ENCODE assay signal across 11 mouse cellular contexts in the genomic region with DNA sequence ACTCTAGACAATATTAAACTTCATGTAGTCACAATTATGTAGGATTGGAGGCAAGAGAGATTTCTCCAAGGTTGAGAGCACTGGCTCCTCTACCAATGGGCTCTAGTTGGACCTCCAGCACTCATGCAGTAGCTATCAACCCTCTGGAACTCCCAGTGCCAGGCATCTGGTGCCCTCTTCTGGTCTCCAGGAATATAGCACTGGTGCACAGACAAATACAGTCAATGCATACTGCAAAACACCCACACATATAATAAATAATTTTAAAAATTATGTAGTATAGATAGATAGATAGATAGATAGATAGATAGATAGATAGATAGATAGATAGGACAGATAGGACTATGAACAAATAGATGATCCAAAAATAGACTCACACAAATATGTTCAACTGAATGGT. TPM values are rescaled to one million over a fixed set of nuclear protein-coding genes. Genes with fewer than 3 reads are reported as not detected.
DNase-seq lines count a peak whose midpoint lies in the region; ATAC-seq and TF ChIP-seq lines count a peak whose summit lies in the region.
"Had no signal": no experiment of that assay in that cellular context is flagged by ENCODE, and none has a peak within 500 bp of the region (broad histone marks: within the 10 kb centered on the region; RNA-seq: fewer than 3 reads in every experiment).

No protein-coding gene starts in this region.

- no peaks in the 10 kb centered on the region for H3K27me3 ChIP-seq in forebrain, postnatal 0 days (ENCODE audit: insufficient read depth, low read length)
- H3K27me3 ChIP-seq in forebrain, embryonic 15.5 days: no peaks in the 10 kb centered on the region
- H3K27me3 ChIP-seq in liver, embryonic 13.5 days: no peaks in the 10 kb centered on the region
- H3K27me3 ChIP-seq: forebrain, embryonic 12.5 days had no signal

- H3K4me1 ChIP-seq in forebrain, postnatal 0 days (ENCODE audit: insufficient read depth): no peaks in the 10 kb centered on the region
- H3K4me1 ChIP-seq in forebrain, embryonic 15.5 days: no peaks in the 10 kb centered on the region
- no peaks in the 10 kb centered on the region for H3K4me1 ChIP-seq in liver, embryonic 13.5 days (replicated peaks)
- H3K4me1 ChIP-seq: forebrain, embryonic 12.5 days had no signal

- peaks cover 61% of the 10 kb centered on the region for H3K36me3 ChIP-seq in forebrain, postnatal 0 days (ENCODE audit: insufficient read depth)
- H3K36me3 ChIP-seq in forebrain, embryonic 15.5 days: peaks cover 72% of the 10 kb centered on the region
- H3K36me3 ChIP-seq in liver, embryonic 13.5 days: peaks cover 66% of the 10 kb centered on the region

- H3K9me3 ChIP-seq in forebrain, postnatal 0 days (ENCODE audit: low read length): no peaks in the 10 kb centered on the region
- no peaks in the 10 kb centered on the region for H3K9me3 ChIP-seq in forebrain, embryonic 15.5 days
- no peaks in the 10 kb centered on the region for H3K9me3 ChIP-seq in liver, embryonic 13.5 days (replicated peaks)
- H3K9me3 ChIP-seq: forebrain, embryonic 12.5 days had no signal

- H3K4me3 ChIP-seq in forebrain, postnatal 0 days (ENCODE audit: low read depth, low read length): no peak overlapping the region
- no peak overlapping the region for H3K4me3 ChIP-seq in forebrain, embryonic 15.5 days
- no peak overlapping the region for H3K4me3 ChIP-seq in liver, embryonic 13.5 days (replicated peaks)
- H3K4me3 ChIP-seq: forebrain, embryonic 12.5 days had no signal

- TF ChIP-seq CTCF in forebrain, postnatal 0 days (IDR thresholded peaks at IDR 0.05; ENCODE audit: low read depth): peak; percentile 37

- ATAC-seq in forebrain, postnatal 0 days: no peak
- no peak for ATAC-seq in forebrain, embryonic 15.5 days (replicated peaks)
- ATAC-seq in liver, embryonic 13.5 days (ENCODE audit: low read depth): no peak

- no peak overlapping the region for H3K9ac ChIP-seq in forebrain, postnatal 0 days
- H3K9ac ChIP-seq in forebrain, embryonic 15.5 days (replicated peaks): no peak overlapping the region
- no peak overlapping the region for H3K9ac ChIP-seq in liver, embryonic 13.5 days
- H3K9ac ChIP-seq: forebrain, embryonic 12.5 days; hindbrain, embryonic 14.5 days had no signal

- no peak for DNase-seq in forebrain, postnatal 0 days
- DNase-seq in thymus, postnatal 14 days: peak; percentile 40
- no peak for DNase-seq in thymus, adult 18-20 months
- peak; percentile 13 for DNase-seq in liver, embryonic 13.5 days
- DNase-seq in layer of hippocampus, adult 8-10 months (ENCODE audit: low spot score in 2 of 2): no peak
- no peak for DNase-seq in layer of hippocampus, adult 9-11 months
- DNase-seq in spleen, adult 12 weeks (ENCODE audit: low spot score): no peak

- no peak overlapping the region for H3K4me2 ChIP-seq in forebrain, postnatal 0 days (ENCODE audit: low read depth)
- no peak overlapping the region for H3K4me2 ChIP-seq in forebrain, embryonic 15.5 days (replicated peaks)
- no peak overlapping the region for H3K4me2 ChIP-seq in liver, embryonic 13.5 days
- H3K4me2 ChIP-seq: forebrain, embryonic 12.5 days; hindbrain, embryonic 14.5 days had no signal

- no peak overlapping the region for H3K27ac ChIP-seq in forebrain, postnatal 0 days (ENCODE audit: low read depth, low read length)
- no peak overlapping the region for H3K27ac ChIP-seq in forebrain, embryonic 15.5 days (replicated peaks)
- H3K27ac ChIP-seq in liver, embryonic 13.5 days: no peak overlapping the region
- H3K27ac ChIP-seq: forebrain, embryonic 12.5 days; hindbrain, embryonic 14.5 days; macrophage had no signal

RNA-seq across cellular contexts. Expression of gene Nfkb2, which starts 28.8 kb away (rescaled TPM):
- total RNA-seq in forebrain, postnatal 0 days (2014; rRNA removed): 2.2 TPM in 2 replicates
- polyA plus RNA-seq in forebrain, postnatal 0 days (2015; fragmentation: Nextera tagmentation; extraction: Ambion mirVana): 1.2 and 1.3 TPM in 2 replicates
- 1.9 and 2.2 TPM in 2 replicates for polyA plus RNA-seq in forebrain, embryonic 15.5 days (2015; fragmentation: Nextera tagmentation; extraction: Ambion mirVana)
- 3.9 and 4.3 TPM in 2 replicates for polyA plus RNA-seq in liver, embryonic 13.5 days (2015; fragmentation: Nextera tagmentation; extraction: Ambion mirVana)
- 1 to 10 TPM; 2.6 to 4.2 (median 3.3) TPM for total RNA-seq in layer of hippocampus, adult 8-10 months (2022)

RNA-seq across cellular contexts. Expression of gene Psd, which starts 51.6 kb away (rescaled TPM):
- 395 and 483 TPM in 2 replicates for total RNA-seq in forebrain, postnatal 0 days (2014; rRNA removed)
- polyA plus RNA-seq in forebrain, postnatal 0 days (2015; fragmentation: Nextera tagmentation; extraction: Ambion mirVana): 158 and 178 TPM in 2 replicates
- polyA plus RNA-seq in forebrain, embryonic 15.5 days (2015; fragmentation: Nextera tagmentation; extraction: Ambion mirVana): 78.2 and 79.9 TPM in 2 replicates
- 5.8 and 7.1 TPM in 2 replicates for polyA plus RNA-seq in liver, embryonic 13.5 days (2015; fragmentation: Nextera tagmentation; extraction: Ambion mirVana)
- total RNA-seq in layer of hippocampus, adult 8-10 months (2022): 100 to 1,000 TPM; 602 to 631 (median 613) TPM

RNA-seq across cellular contexts. Expression of gene Fbxl15, which starts 52.7 kb away (rescaled TPM):
- total RNA-seq in forebrain, postnatal 0 days (2014; rRNA removed): 37.2 and 54.8 TPM in 2 replicates
- polyA plus RNA-seq in forebrain, postnatal 0 days (2015; fragmentation: Nextera tagmentation; extraction: Ambion mirVana): 50.3 and 59.1 TPM in 2 replicates
- polyA plus RNA-seq in forebrain, embryonic 15.5 days (2015; fragmentation: Nextera tagmentation; extraction: Ambion mirVana): 37.5 and 40.2 TPM in 2 replicates
- 11.2 and 12.1 TPM in 2 replicates for polyA plus RNA-seq in liver, embryonic 13.5 days (2015; fragmentation: Nextera tagmentation; extraction: Ambion mirVana)
- 10 to 100 TPM; 22.9 to 29.3 (median 25.8) TPM for total RNA-seq in layer of hippocampus, adult 8-10 months (2022)

Comparison
In these comparisons a context has a peak if more than half of its experiments do, and no peak if none do; other contexts are left out.
1. DNase-seq: peak in thymus, postnatal 14 days (single experiment) and liver, embryonic 13.5 days (single experiment); none in forebrain, postnatal 0 days (single experiment), thymus, adult 18-20 months (0 of 2), layer of hippocampus, adult 8-10 months (0 of 2), layer of hippocampus, adult 9-11 months (single experiment) and spleen, adult 12 weeks (single experiment).